Mouse (Mus musculus) cerebellum, adult 2 months (tissue): ENCODE measurements at regions not wholly inside any gene's neighbourhood (a gene's known extent, or its start where the extent isn't known, plus 50 kb on each side); places are given as distances from the start of the nearest gene placed in this dataset.

ENCODE experiments used
- DNase-seq, 2 experiments: peaks; one replicate each; pipeline ENCODE4 v3.0.0; 2021
- H3K27ac ChIP-seq: fragments of 200-500 bp; 2 replicates; pipeline ENCODE4 v1.5.1; 2012; ENCODE audit warnings: low read length, control low read depth, inconsistent platforms; ENCODE audit not compliant: insufficient read depth
- H3K27me3 ChIP-seq: fragments of 200-500 bp; 2 replicates; pipeline ENCODE4 v1.6.1; 2012; ENCODE audit warnings: inconsistent platforms, mild to moderate bottlenecking, low read length, moderate library complexity; ENCODE audit not compliant: control insufficient read depth, insufficient read depth
- H3K4me1 ChIP-seq: fragments of 200-500 bp; 2 replicates; pipeline ENCODE4 v1.6.1; 2011; ENCODE audit warnings: low read length; ENCODE audit not compliant: control insufficient read depth, insufficient read depth
- H3K4me3 ChIP-seq: fragments of 200-500 bp; replicated peaks from 2 replicates; pipeline ENCODE3; 2011; ENCODE audit warnings: mild to moderate bottlenecking, low read depth, low read length, control low read depth; ENCODE audit not compliant: insufficient read depth
- CTCF ChIP-seq: fragments of 200-500 bp; IDR thresholded peaks from 2 replicates; pipeline ENCODE4 v1.5.1; 2011; ENCODE audit warnings: low read depth, mild to moderate bottlenecking, control low read depth, low read length, moderate library complexity, borderline replicate concordance; ENCODE audit not compliant: insufficient read depth
- POLR2A ChIP-seq: fragments of 200-500 bp; IDR thresholded peaks from 2 replicates; pipeline ENCODE4 v1.6.1; 2011; ENCODE audit warnings: low read length, control low read depth, borderline replicate concordance; ENCODE audit not compliant: insufficient read depth
- WGBS: fragments of 180-500 bp; shearing (Covaris S2); methylation state at CpG from one replicate; pipeline ENCODE4 v1.1.7; 2018; 5-methylcytosine and 5-hydroxymethylcytosine counted together

GRCm38 (mm10) chr13:93992961-93993360, 64.6 kb upstream of the Lhfpl2 start:
- TF ChIP-seq CTCF (no peak), POLR2A (no peak)
- 56% methylated on average over 4 of the region's 4 CpGs for WGBS
- H3K4me3 ChIP-seq: no peak overlapping the region

GRCm38 (mm10) chr13:93995423-93995822, 62.2 kb upstream of the Lhfpl2 start:
- H3K4me1 ChIP-seq: no peaks in the 10 kb centered on the region
- WGBS: 94% methylated on average over 3 of the region's 3 CpGs
- no peak for DNase-seq
- no peaks in the 10 kb centered on the region for H3K27me3 ChIP-seq
- H3K27ac ChIP-seq: no peak overlapping the region
- H3K4me3 ChIP-seq: no peak overlapping the region
- no peak for TF ChIP-seq CTCF
- no peak for TF ChIP-seq POLR2A

More at GRCm38 (mm10) chr13:93992961-93993360, 64.6 kb upstream of the Lhfpl2 start:
- H3K4me1 ChIP-seq: no peaks in the 10 kb centered on the region
- H3K27ac ChIP-seq: no peak overlapping the region
- DNase-seq: no peak
- no peaks in the 10 kb centered on the region for H3K27me3 ChIP-seq

DNA sequence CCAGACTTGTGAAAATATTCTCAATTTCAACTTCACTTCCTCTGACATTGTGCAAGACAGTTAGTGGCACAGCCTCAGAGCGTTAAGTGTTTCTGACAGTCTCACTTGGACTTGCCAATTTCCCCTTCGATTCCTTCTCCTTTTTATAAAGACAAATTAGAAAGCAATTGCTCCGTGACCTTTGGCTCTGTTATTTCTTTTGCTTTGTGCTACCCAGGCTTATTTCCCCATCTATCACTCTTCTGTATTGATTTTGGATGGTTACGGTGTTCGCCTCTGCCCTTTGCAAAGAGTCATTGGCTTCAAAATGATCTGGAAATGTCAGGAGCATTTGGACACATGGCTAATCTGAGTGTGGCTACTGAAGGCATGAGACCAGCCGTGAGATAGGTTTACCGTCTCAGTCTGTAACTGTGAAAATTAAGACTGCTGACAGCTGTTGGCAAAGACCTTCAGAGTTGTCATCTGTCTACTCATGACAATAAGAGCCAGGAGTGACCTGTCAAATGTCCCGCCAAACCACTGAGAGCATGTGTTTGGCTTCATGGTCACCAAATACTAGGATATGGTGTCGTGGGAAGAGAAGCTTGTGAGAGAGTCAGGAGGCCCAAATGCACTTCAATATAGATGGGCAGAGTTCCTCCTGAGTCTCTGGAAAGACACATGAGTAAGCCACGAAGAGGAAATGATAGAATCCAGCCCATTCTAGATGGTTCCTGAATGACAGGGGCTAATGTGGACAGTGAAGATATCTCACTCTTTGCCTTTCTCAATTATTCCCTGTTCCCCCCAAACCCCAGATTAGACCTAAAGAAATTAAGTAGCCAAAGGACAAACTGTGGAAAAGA, 60.8 kb upstream of the Lhfpl2 start:
- WGBS: 55% methylated on average over 10 of the region's 10 CpGs
- no peak overlapping the region for H3K27ac ChIP-seq
- no peak overlapping the region for H3K4me3 ChIP-seq
- H3K27me3 ChIP-seq: no peaks in the 10 kb centered on the region
- no peaks in the 10 kb centered on the region for H3K4me1 ChIP-seq
- TF ChIP-seq CTCF (no peak), POLR2A (no peak)
- no peak for DNase-seq

DNA sequence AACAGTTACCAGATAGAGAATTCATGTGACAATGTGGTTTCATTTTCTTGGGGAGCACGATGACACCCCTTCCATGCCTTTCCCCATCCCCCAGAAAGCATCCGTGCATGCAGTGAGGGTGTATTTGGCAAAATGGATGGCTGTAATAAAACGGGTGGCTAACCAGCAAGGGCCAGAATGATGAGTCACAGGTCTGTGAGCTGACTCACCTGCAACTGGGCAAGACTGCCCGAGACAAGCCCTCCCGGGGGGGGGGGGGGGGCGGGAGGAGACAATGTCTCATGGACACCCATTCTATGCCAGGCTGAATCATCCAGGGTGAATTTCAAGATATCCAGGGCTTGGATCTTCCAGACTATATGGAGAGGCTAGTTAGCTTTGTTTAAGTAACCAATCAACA, 59.6 kb upstream of the Lhfpl2 start:
- peak in 1 of 2 experiments; percentile 28 for DNase-seq
- 47% methylated on average over 6 of the region's 6 CpGs for WGBS
- TF ChIP-seq CTCF (no peak), POLR2A (no peak)
- no peaks in the 10 kb centered on the region for H3K4me1 ChIP-seq
- H3K4me3 ChIP-seq: no peak overlapping the region
- H3K27me3 ChIP-seq: no peaks in the 10 kb centered on the region
- no peak overlapping the region for H3K27ac ChIP-seq

DNA sequence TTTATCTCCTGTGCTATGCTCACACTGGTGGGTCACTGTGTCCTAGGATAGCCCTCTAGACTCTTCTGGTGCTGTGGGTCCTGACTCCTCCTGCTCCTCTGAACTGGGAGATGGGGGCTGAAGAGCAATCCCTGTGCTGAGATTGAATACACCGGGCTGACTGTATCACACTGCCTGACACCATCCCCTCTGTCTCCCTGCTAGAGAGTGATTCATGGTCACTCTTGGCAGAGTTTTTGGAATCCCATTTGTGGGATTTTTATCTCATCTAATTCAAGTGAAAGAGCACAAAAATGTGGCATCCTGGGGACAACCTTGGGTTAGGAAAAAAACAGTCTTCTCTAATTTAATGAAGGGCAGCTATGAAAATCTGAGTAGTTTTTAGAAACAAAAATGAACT, 59.2 kb upstream of the Lhfpl2 start:
- no peaks in the 10 kb centered on the region for H3K4me1 ChIP-seq
- TF ChIP-seq CTCF: no peak
- TF ChIP-seq POLR2A: no peak
- no peak for DNase-seq
- no peaks in the 10 kb centered on the region for H3K27me3 ChIP-seq
- no peak overlapping the region for H3K4me3 ChIP-seq
- H3K27ac ChIP-seq: no peak overlapping the region
- 90% methylated on average over 1 of the region's 1 CpGs for WGBS

DNA sequence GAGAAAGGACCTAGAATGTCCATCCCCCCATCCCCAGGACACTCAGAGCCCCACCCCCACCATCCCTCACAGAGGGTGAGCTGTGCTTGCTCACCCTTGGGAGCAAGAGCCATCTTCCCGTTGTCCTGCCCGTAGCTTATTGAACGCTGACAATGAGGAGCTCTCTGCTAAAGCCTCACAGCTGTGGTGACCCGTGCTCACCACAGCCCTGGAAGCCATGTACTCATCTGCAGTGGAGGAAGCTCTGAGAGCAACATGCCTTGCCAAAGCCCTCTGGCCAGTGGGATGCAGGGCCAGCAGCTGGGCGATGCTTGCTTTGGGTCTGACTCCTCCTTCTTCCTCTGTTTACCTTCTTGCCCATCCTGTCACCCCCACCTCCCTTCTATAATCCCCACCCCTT, 53.8 kb upstream of the Lhfpl2 start:
- no peak for DNase-seq
- Histone ChIP-seq H3K4me3 (no peak overlapping the region), H3K27ac (no peak overlapping the region), H3K27me3 (no peaks in the 10 kb centered on the region), H3K4me1 (no peaks in the 10 kb centered on the region)
- WGBS: 70% methylated on average over 5 of the region's 5 CpGs
- no peak for TF ChIP-seq POLR2A
- no peak for TF ChIP-seq CTCF

DNA sequence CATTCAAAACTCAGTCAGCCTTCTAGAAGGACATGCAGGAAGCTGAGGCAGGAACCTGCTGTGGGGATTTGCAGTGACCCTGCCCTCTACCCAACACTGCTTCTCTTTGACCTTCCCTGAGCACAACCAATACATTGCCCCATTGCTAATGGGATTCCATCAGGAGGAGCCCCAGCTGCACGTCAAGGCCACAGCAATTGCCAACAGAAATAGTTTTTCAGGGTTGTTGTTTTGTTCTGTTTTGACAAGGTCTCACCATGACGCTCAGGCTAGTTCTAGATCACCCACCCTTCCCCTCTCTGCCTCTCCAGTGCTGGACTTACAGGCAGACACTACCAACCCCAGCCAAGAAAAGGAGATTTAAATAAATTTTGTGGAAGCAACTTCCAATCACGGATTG, 53.2 kb upstream of the Lhfpl2 start:
- WGBS: 78% methylated on average over 3 of the region's 3 CpGs
- no peak for DNase-seq

GRCm38 (mm10) chr13:94005880-94006279, 51.7 kb upstream of the Lhfpl2 start:
- Histone ChIP-seq H3K4me1 (no peaks in the 10 kb centered on the region), H3K4me3 (no peak overlapping the region), H3K27ac (no peak overlapping the region), H3K27me3 (no peaks in the 10 kb centered on the region)
- WGBS: 93% methylated on average over 3 of the region's 3 CpGs
- DNase-seq: no peak
- TF ChIP-seq POLR2A: no peak
- no peak for TF ChIP-seq CTCF

More for the DNA sequence above, 53.2 kb upstream of the Lhfpl2 start:
- TF ChIP-seq POLR2A: no peak
- TF ChIP-seq CTCF: no peak
- Histone ChIP-seq H3K4me1 (no peaks in the 10 kb centered on the region), H3K27me3 (no peaks in the 10 kb centered on the region), H3K4me3 (no peak overlapping the region), H3K27ac (no peak overlapping the region)
